Mouse (Mus musculus) intestine, embryonic 16.5 days (tissue): ENCODE measurements at regions not wholly inside any gene's neighbourhood (a gene's known extent, or its start where the extent isn't known, plus 50 kb on each side); places are given as distances from the start of the nearest gene placed in this dataset.

Experiments
- ATAC-seq: fragments of 200-750 bp; cut with Nextera tagmentation; 2 replicates; pipeline ENCODE4 v1.8.0; 2017; ENCODE audit warnings: moderate TSS enrichment, moderate library complexity
- H3K27ac ChIP-seq: fragments of 300-500 bp; sonication (generic); 2 replicates; pipeline ENCODE4 v1.5.1; 2014; ENCODE audit warnings: mild to moderate bottlenecking, low read length
- H3K27me3 ChIP-seq: fragments of 300-500 bp; sonication (generic); replicated peaks from 2 replicates; pipeline ENCODE4 v1.6.1; 2014; ENCODE audit warnings: low read length, control low read depth, mixed read lengths; ENCODE audit not compliant: control insufficient read depth, insufficient read depth
- H3K36me3 ChIP-seq: fragments of 300-500 bp; sonication (generic); 2 replicates; pipeline ENCODE4 v1.6.1; 2014; ENCODE audit warnings: low read length, control low read depth; ENCODE audit not compliant: control insufficient read depth, insufficient read depth
- H3K4me1 ChIP-seq: fragments of 300-500 bp; sonication (generic); 2 replicates; pipeline ENCODE4 v1.6.1; 2014; ENCODE audit warnings: low read length, control low read depth, mixed read lengths; ENCODE audit not compliant: control insufficient read depth, insufficient read depth
- H3K4me2 ChIP-seq: fragments of 300-500 bp; sonication (generic); 2 replicates; pipeline ENCODE4 v1.6.1; 2014; ENCODE audit warnings: low read depth, low read length, control low read depth
- H3K4me3 ChIP-seq: fragments of 300-500 bp; sonication (generic); 2 replicates; pipeline ENCODE4 v1.5.1; 2014; ENCODE audit warnings: mild to moderate bottlenecking, low read length
- H3K9ac ChIP-seq: fragments of 300-500 bp; sonication (generic); 2 replicates; pipeline ENCODE4 v1.6.1; 2014; ENCODE audit warnings: low read depth, low read length
- H3K9me3 ChIP-seq: fragments of 300-500 bp; sonication (generic); 2 replicates; pipeline ENCODE4 v1.6.1; 2016; ENCODE audit warnings: low read length, control low read depth; ENCODE audit not compliant: control insufficient read depth
- whole genome bisulfite sequencing: fragments of 180-500 bp; shearing (Covaris S2); extraction: QIAGEN DNeasy Blood & Tissue Kit; methylation state at CpG from one replicate; pipeline ENCODE4 v1.1.7; 2014; 5-methylcytosine and 5-hydroxymethylcytosine counted together

GRCm38 (mm10) chr7:82047456-82047855, 55.4 kb upstream of the Bnc1 start:
- no peak for ATAC-seq
- H3K4me2 ChIP-seq = no peak overlapping the region
- H3K4me3 ChIP-seq = no peak overlapping the region
- H3K27ac ChIP-seq = no peak overlapping the region
- H3K4me1 ChIP-seq = no peaks in the 10 kb centered on the region
- WGBS = 70% methylated on average over 5 of the region's 5 CpGs
- no peaks in the 10 kb centered on the region for H3K9me3 ChIP-seq
- no peak overlapping the region for H3K9ac ChIP-seq
- H3K27me3 ChIP-seq = no peaks in the 10 kb centered on the region
- H3K36me3 ChIP-seq = no peaks in the 10 kb centered on the region

- no peaks in the 10 kb centered on the region for H3K9me3 ChIP-seq
- no peaks in the 10 kb centered on the region for H3K36me3 ChIP-seq
- H3K9ac ChIP-seq = no peak overlapping the region
- ATAC-seq = no peak
- 0 out of 2 replicates have a peak, but pooled peaks cover 3% of the 10 kb centered on the region for H3K4me1 ChIP-seq
- no peak overlapping the region for H3K4me2 ChIP-seq
- H3K27me3 ChIP-seq = no peaks in the 10 kb centered on the region
- 76% methylated on average over 4 of the region's 4 CpGs for WGBS
- no peak overlapping the region for H3K4me3 ChIP-seq
- no peak overlapping the region for H3K27ac ChIP-seq
These were observed 61.3 kb upstream of the Bnc1 start for GRCm38 (mm10) chr7:82053411-82053810.

DNA sequence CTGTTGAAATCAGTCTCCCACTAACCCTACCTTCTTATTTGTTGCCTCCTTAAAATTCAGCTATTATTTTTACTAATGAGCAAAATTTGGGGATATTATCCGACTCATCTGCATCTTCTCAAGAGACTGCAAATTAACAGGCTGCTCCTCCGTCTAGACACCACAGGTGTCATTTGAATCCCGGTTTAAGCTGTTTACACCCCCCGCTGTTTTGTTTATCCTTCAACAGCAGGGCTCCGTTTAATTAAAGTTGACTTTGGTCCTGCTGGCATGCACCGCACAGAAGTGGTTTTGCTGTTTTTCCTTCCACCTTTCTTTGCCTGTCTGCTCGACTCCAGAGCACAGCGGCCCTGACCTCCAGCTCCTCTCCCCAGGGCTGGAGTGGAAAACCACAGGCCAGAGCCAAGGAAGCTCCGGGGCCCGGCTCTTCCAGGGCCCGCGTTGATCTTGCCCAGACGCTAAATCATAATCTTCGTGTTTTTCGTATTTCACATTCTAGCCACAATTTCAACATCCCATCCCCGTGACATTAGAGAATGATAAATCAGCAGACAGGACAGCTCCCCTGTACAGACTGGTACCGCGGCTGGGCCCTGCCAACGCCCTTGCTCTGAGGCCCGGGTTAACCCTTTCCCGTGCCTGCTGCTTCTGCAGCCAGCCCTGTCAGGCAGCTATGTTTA, 64.6 kb upstream of the Bnc1 start:
- Histone ChIP-seq H3K4me3 (no peak overlapping the region), H3K4me1 (0 out of 2 replicates have a peak, but pooled peaks cover 5% of the 10 kb centered on the region), H3K9ac (peak overlapping the region; percentile 27; the same call in 1 of the 2 replicates), H3K27ac (peak overlapping the region; percentile 11; the same call in 1 of the 2 replicates), H3K9me3 (no peaks in the 10 kb centered on the region), H3K36me3 (no peaks in the 10 kb centered on the region), H3K4me2 (peak overlapping the region; percentile 38), H3K27me3 (no peaks in the 10 kb centered on the region)
- 5% methylated on average over 21 of the region's 21 CpGs for WGBS
- peak; percentile 83 for ATAC-seq

- WGBS = 57% methylated on average over 7 of the region's 7 CpGs
- Histone ChIP-seq H3K27me3 (no peaks in the 10 kb centered on the region), H3K27ac (no peak overlapping the region), H3K36me3 (no peaks in the 10 kb centered on the region), H3K9me3 (no peaks in the 10 kb centered on the region), H3K4me3 (no peak overlapping the region), H3K4me2 (no peak overlapping the region), H3K4me1 (0 out of 2 replicates have a peak, but pooled peaks cover 2% of the 10 kb centered on the region), H3K9ac (no peak overlapping the region)
- ATAC-seq = no peak
These were observed 71.3 kb upstream of the Bnc1 start for GRCm38 (mm10) chr7:82063407-82063806.

GRCm38 (mm10) chr7:82069629-82070450, 77.7 kb upstream of the Bnc1 start:
- Histone ChIP-seq H3K4me1 (no peaks in the 10 kb centered on the region), H3K27ac (no peak overlapping the region), H3K36me3 (no peaks in the 10 kb centered on the region), H3K9me3 (no peaks in the 10 kb centered on the region), H3K4me3 (no peak overlapping the region), H3K4me2 (no peak overlapping the region), H3K9ac (no peak overlapping the region), H3K27me3 (no peaks in the 10 kb centered on the region)
- 64% methylated on average over 7 of the region's 7 CpGs for WGBS
- no peak for ATAC-seq

DNA sequence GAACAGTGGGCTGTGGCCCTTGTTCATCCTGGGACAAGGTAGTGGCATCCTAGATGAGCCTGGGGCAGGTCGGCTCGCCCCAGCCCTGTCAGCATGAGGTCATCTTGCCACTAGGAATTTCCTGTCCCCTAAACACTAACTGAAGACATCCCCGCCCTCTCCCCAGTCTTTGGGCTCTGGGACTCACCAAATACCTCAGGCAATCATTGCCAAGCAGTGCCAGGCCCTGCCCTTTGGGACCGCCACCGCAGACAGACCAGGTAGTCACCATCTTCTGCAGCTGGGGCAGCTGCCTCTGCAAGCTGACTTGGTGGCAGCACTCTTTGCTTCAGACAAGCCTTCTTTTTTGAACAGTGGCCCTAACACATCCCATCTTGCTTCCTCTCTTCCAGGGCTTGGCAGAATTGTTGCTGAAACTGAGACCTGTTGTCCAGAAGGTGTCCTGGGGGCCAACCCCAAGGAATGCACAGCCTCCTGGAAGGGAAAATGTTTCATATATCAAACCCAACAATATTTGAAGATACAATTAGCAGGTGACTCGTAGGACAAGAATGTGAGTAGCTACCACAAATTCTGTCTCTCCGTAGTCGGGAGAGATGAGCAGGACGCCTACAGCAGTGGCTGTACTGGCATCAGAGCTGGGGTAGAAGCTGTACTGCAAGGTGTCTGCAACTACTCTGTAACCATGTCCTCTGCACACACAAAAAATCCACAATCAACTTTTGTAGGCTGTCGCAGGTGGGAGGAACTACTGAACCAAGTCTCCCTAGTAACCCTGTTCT, 79.0 kb upstream of the Bnc1 start:
- no peaks in the 10 kb centered on the region for H3K4me1 ChIP-seq
- H3K27ac ChIP-seq = no peak overlapping the region
- no peak overlapping the region for H3K4me2 ChIP-seq
- H3K9ac ChIP-seq = no peak overlapping the region
- WGBS = 81% methylated on average over 10 of the region's 10 CpGs
- no peak overlapping the region for H3K4me3 ChIP-seq
- H3K27me3 ChIP-seq = no peaks in the 10 kb centered on the region
- ATAC-seq = no peak
- no peaks in the 10 kb centered on the region for H3K9me3 ChIP-seq
- H3K36me3 ChIP-seq = no peaks in the 10 kb centered on the region

- Histone ChIP-seq H3K27me3 (no peaks in the 10 kb centered on the region), H3K4me2 (no peak overlapping the region), H3K27ac (no peak overlapping the region), H3K4me1 (no peaks in the 10 kb centered on the region), H3K9ac (no peak overlapping the region), H3K36me3 (no peaks in the 10 kb centered on the region), H3K9me3 (no peaks in the 10 kb centered on the region), H3K4me3 (no peak overlapping the region)
- ATAC-seq = no peak
- 76% methylated on average over 2 of the region's 2 CpGs for WGBS
These were observed 83.3 kb upstream of the Bnc1 start for GRCm38 (mm10) chr7:82075359-82075758.

GRCm38 (mm10) chr7:82081851-82082250, 89.8 kb upstream of the Bnc1 start:
- WGBS = 31% methylated on average over 3 of the region's 3 CpGs
- H3K27ac ChIP-seq = no peak overlapping the region
- H3K9me3 ChIP-seq = no peaks in the 10 kb centered on the region
- no peak for ATAC-seq
- 0 out of 2 replicates have a peak, but pooled peaks cover 2% of the 10 kb centered on the region for H3K4me1 ChIP-seq
- H3K9ac ChIP-seq = no peak overlapping the region
- no peak overlapping the region for H3K4me2 ChIP-seq
- H3K4me3 ChIP-seq = no peak overlapping the region
- no peaks in the 10 kb centered on the region for H3K36me3 ChIP-seq
- no peaks in the 10 kb centered on the region for H3K27me3 ChIP-seq

- no peak overlapping the region for H3K27ac ChIP-seq
- no peaks in the 10 kb centered on the region for H3K27me3 ChIP-seq
- H3K4me3 ChIP-seq = no peak overlapping the region
- no peak overlapping the region for H3K4me2 ChIP-seq
- 26% methylated on average over 6 of the region's 6 CpGs for WGBS
- 0 out of 2 replicates have a peak, but pooled peaks cover 2% of the 10 kb centered on the region for H3K4me1 ChIP-seq
- no peak overlapping the region for H3K9ac ChIP-seq
- H3K9me3 ChIP-seq = no peaks in the 10 kb centered on the region
- ATAC-seq = no peak; the same call in 1 of the 2 replicates
- no peaks in the 10 kb centered on the region for H3K36me3 ChIP-seq
These were observed 90.8 kb upstream of the Sh3gl3 start for GRCm38 (mm10) chr7:82082883-82083282.
